Mouse (Mus musculus) midbrain, embryonic 12.5 days (tissue): ENCODE results near the gene Rhot1. TPM values are rescaled to one million over a fixed set of nuclear protein-coding genes. Genes with fewer than 3 reads are reported as not detected.

Source experiments
- ATAC-seq: fragments of 200-750 bp; cut with Nextera tagmentation; 2 replicates; pipeline ENCODE4 v1.8.0; 2017; ENCODE audit warnings: low read depth, moderate TSS enrichment, moderate library complexity; ENCODE audit not compliant: low FRiP score
- H3K27ac ChIP-seq: fragments of 300-500 bp; sonication (generic); replicated peaks from 2 replicates; pipeline ENCODE4 v1.5.1; 2016; ENCODE audit warnings: mild to moderate bottlenecking
- H3K27me3 ChIP-seq: fragments of 300-500 bp; sonication (generic); 2 replicates; pipeline ENCODE4 v1.6.1; 2016; ENCODE audit warnings: mild to moderate bottlenecking
- H3K36me3 ChIP-seq: fragments of 300-500 bp; sonication (generic); 2 replicates; pipeline ENCODE4 v1.6.1; 2016
- H3K4me1 ChIP-seq: fragments of 300-500 bp; sonication (generic); 2 replicates; pipeline ENCODE4 v1.6.1; 2016
- H3K4me2 ChIP-seq: fragments of 300-500 bp; sonication (generic); replicated peaks from 2 replicates; pipeline ENCODE4 v1.6.1; 2016; ENCODE audit warnings: mild to moderate bottlenecking, moderate library complexity
- H3K4me3 ChIP-seq: fragments of 300-500 bp; sonication (generic); 2 replicates; pipeline ENCODE4 v1.5.1; 2016; ENCODE audit warnings: mild to moderate bottlenecking
- H3K9ac ChIP-seq: fragments of 300-500 bp; sonication (generic); replicated peaks from 2 replicates; pipeline ENCODE4 v1.6.1; 2016; ENCODE audit warnings: mild to moderate bottlenecking, moderate library complexity
- H3K9me3 ChIP-seq: fragments of 300-500 bp; sonication (generic); 2 replicates; pipeline ENCODE4 v1.6.1; 2016; ENCODE audit warnings: mild to moderate bottlenecking
- WGBS: fragments of 180-500 bp; shearing (Covaris S2); methylation state at CpG from one replicate; pipeline ENCODE4 v1.1.7; 2016; 5-methylcytosine and 5-hydroxymethylcytosine counted together
- polyA plus RNA-seq: library from polyadenylated mRNA; unstranded; fragments of >200 nt; fragmentation: Nextera tagmentation; extraction: Ambion mirVana; gene quantifications from 2 replicates; pipeline ENCODE4 v1.2.1, GENCODE M21; 2016

The Rhot1 gene
- polyA plus RNA-seq, 1 experiment from 2014 or later: 71.0 TPM

DNA sequence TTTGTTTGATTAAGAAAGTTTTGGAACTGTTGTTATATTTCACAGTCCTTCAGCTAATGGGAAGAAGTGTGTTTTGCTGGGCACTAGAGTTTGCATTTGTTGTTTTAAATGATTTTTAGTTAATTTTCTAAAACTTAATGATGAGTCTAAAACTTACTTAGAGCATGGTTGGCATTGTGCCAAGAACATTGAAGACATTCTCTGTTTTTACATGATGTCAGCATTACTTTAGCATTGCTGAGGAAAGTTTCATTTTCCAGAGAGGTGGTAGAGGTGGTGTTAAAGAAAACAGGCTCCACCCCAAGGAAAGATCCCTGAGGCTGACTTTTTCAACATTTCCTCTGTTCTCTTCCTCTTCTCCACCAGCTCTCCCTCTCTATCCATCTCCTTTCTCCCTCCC, 38.2 kb downstream of the Rhot1 start:
- Histone ChIP-seq H3K9me3 (no peaks in the 10 kb centered on the region), H3K36me3 (peaks cover 86% of the 10 kb centered on the region), H3K9ac (no peak overlapping the region), H3K4me3 (no peak overlapping the region), H3K27ac (no peak overlapping the region), H3K4me1 (0 out of 2 replicates have a peak, but pooled peaks cover 3% of the 10 kb centered on the region), H3K27me3 (no peaks in the 10 kb centered on the region), H3K4me2 (no peak overlapping the region)
- ATAC-seq: no peak

DNA sequence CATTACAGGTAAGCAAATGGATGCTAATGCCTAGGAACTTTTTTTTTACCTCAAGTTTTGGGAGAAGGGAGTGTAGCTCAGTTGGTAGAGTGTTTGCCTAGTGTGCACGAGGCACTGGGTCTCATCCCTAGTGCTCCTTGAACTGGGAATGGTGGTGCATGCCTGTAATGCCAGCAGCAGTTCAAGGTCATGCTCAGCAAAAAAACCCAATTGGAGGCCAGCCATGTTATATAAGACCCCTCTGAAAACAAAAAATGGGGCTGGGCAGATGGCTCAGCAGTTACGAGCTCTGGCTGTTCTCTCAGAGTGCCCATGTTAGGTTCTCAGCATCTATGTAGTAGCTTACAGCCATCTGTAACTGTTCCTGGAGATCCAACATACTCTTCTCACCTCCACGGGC, 39.7 kb downstream of the Rhot1 start:
- Histone ChIP-seq H3K4me1 (0 out of 2 replicates have a peak, but pooled peaks cover 3% of the 10 kb centered on the region), H3K9ac (no peak overlapping the region), H3K36me3 (peaks cover 77% of the 10 kb centered on the region), H3K4me2 (no peak overlapping the region), H3K27me3 (no peaks in the 10 kb centered on the region), H3K4me3 (no peak overlapping the region), H3K27ac (no peak overlapping the region), H3K9me3 (no peaks in the 10 kb centered on the region)
- no peak for ATAC-seq
- WGBS: 94% methylated on average over 3 of the region's 3 CpGs

DNA sequence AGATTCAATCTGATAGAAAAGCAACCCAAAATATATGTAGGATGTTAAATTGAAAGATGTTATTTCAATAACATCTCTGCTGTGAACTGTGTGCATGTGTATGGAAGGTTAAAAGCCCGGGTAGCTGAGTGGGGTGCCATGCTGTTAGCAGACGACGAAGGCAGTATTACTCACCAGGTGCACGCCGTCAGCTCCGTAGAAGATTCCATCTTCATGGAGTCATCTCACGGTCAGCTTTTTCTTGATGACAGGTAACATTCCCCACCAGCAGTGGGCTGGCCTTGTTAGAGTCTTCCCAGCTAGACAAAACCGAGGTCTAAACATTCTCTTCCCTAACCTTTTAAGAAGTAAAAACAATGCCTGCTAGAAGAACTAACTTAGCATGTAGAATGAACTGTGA, 55.3 kb downstream of the Rhot1 start:
- Histone ChIP-seq H3K27ac (no peak overlapping the region), H3K9ac (no peak overlapping the region), H3K9me3 (no peaks in the 10 kb centered on the region), H3K27me3 (no peaks in the 10 kb centered on the region), H3K4me2 (no peak overlapping the region), H3K36me3 (peaks cover 46% of the 10 kb centered on the region), H3K4me3 (no peak overlapping the region), H3K4me1 (no peaks in the 10 kb centered on the region)
- no peak for ATAC-seq
- WGBS: 95% methylated on average over 8 of the region's 8 CpGs

DNA sequence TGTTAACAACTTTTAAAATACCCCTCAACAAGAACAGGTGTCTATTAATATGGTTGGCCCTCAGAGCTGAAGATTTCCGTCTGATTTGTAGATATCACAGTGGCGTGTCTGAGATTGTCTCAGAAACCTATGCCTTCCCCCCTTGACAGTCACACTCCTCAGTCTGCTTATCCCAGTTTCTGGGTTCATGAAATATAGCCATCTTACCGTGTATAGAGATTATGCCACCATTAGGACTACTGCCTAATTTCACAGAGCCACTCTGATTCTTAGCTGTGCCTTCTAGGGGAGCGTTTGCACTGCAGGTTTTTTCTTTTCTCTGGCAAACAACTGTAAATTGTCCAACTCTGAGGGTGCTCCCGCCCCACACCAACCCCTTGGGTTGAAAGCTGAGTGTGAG, 62.3 kb downstream of the Rhot1 start:
- no peak overlapping the region for H3K9ac ChIP-seq
- ATAC-seq: no peak
- no peaks in the 10 kb centered on the region for H3K27me3 ChIP-seq
- H3K36me3 ChIP-seq: peaks cover 7% of the 10 kb centered on the region
- H3K4me1 ChIP-seq: no peaks in the 10 kb centered on the region
- H3K4me2 ChIP-seq: no peak overlapping the region
- no peak overlapping the region for H3K4me3 ChIP-seq
- WGBS: 85% methylated on average over 5 of the region's 5 CpGs
- no peak overlapping the region for H3K27ac ChIP-seq
- peaks cover 4% of the 10 kb centered on the region; the same call in 1 of the 2 replicates for H3K9me3 ChIP-seq

DNA sequence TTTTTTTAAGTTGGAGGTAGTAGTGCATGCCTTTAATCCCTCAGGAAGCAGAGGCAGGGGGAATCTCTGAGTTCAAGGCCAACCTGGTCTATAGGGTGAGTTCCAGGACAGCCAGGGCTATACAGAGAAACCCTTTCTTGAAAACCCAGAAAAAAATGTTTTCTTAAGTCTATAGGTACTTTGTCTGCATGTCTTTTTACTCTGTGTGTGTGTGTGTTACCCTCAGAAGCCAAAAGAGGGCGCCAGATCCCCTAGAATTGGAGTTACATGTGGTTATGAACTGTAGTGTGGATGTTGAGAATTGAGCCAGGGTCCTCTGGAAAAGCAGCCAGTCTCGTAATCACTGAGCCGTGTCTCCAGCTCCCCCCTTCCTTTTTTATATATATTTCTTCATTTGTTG, 66.2 kb downstream of the Rhot1 start:
- no peak for ATAC-seq
- no peak overlapping the region for H3K27ac ChIP-seq
- WGBS: 66% methylated on average over 3 of the region's 3 CpGs
- peaks cover 4% of the 10 kb centered on the region; the same call in 1 of the 2 replicates for H3K9me3 ChIP-seq
- no peaks in the 10 kb centered on the region for H3K4me1 ChIP-seq
- no peaks in the 10 kb centered on the region for H3K36me3 ChIP-seq
- H3K4me2 ChIP-seq: no peak overlapping the region
- no peak overlapping the region for H3K9ac ChIP-seq
- no peak overlapping the region for H3K4me3 ChIP-seq
- H3K27me3 ChIP-seq: no peaks in the 10 kb centered on the region

DNA sequence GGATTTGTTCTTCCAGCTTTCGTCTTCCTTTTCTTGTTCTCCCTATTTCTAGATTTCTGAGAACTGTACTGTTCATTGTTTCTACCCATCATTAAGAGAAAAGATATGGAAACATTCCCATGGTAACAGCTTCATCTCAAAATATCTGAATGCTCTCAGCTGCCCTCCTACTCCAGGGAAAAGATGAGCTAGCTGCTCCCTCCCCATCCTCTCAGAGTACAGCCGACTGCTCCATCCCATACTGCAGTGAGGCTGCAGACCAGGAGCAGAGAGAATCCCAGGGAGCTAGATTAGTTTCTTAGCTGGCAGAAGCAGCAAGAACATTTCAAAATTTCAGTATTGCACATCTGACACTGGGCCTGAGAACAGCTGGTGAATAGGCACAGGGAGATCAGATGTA, 69.2 kb downstream of the Rhot1 start:
- Histone ChIP-seq H3K27ac (no peak overlapping the region), H3K9ac (no peak overlapping the region), H3K27me3 (no peaks in the 10 kb centered on the region), H3K9me3 (peaks cover 4% of the 10 kb centered on the region; the same call in 1 of the 2 replicates), H3K4me1 (no peaks in the 10 kb centered on the region), H3K36me3 (no peaks in the 10 kb centered on the region), H3K4me2 (no peak overlapping the region), H3K4me3 (no peak overlapping the region)
- WGBS: 64% methylated on average over 2 of the region's 2 CpGs
- ATAC-seq: no peak

DNA sequence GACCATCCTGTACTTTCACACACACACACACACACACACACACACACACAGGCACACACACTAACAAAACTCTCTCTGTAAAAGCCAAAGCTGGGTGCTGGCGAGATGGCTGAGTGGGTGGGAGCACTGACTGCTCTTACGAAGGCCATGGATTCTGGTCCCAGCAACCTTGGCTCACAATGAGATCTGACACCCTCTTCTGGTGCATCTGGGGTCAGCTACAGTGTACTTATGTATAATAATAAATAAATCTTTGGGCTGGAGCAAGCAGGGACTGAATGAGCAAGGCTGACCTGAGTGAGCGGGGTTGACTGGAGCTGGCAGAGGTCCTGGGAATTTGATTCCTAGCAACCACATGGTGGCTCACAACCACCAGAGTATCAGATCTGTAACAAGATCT, 75.0 kb downstream of the Rhot1 start:
- Histone ChIP-seq H3K36me3 (no peaks in the 10 kb centered on the region), H3K4me2 (no peak overlapping the region), H3K4me3 (no peak overlapping the region), H3K9ac (no peak overlapping the region), H3K27me3 (no peaks in the 10 kb centered on the region), H3K4me1 (no peaks in the 10 kb centered on the region), H3K27ac (no peak overlapping the region), H3K9me3 (no peaks in the 10 kb centered on the region)
- WGBS: 84% methylated on average over 3 of the region's 3 CpGs
- no peak for ATAC-seq

DNA sequence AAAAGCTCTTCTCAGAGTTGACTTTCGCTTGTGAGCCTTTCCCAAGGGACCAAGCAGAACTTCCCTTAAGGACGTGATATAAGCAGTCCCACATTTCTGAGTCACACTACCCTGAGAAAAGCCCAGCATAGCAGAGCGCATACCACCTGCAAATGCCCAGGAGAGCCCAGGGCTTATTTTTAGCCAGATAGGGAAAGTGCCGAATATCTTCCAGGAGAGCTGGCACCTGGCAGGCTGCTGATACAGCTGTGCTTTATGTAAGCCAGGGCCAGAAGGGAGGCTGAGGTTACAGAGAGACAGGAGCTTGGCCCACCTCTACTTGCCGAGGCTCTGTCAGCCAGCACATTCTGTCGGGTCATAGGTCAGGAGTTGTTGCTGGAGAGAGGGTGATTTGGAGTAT, 75.8 kb downstream of the Rhot1 start:
- H3K27ac ChIP-seq: no peak overlapping the region
- no peak overlapping the region for H3K9ac ChIP-seq
- H3K27me3 ChIP-seq: no peaks in the 10 kb centered on the region
- H3K4me1 ChIP-seq: peaks cover 4% of the 10 kb centered on the region
- H3K36me3 ChIP-seq: no peaks in the 10 kb centered on the region
- H3K4me2 ChIP-seq: no peak overlapping the region
- no peaks in the 10 kb centered on the region for H3K9me3 ChIP-seq
- whole genome bisulfite sequencing: 62% methylated on average over 6 of the region's 6 CpGs
- ATAC-seq: no peak
- H3K4me3 ChIP-seq: no peak overlapping the region

DNA sequence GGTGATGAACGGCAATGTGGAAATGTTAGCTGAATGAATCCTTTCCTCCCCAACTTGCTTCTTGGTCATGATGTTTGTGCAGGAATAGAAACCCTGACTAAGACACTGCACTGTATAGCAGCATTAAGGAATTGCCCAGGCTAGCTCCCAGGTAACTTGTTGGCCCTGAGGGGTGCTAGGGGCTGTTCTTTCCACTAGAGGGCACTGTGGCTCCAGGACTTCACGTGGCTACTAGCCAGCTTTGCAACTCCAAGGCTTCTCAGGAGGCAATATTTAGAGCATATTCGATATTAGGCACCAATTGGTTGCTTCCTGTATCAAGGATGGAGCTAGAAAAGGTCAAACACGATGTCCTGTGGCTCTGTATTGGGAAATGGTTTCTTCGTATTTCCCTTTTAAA, 78.3 kb downstream of the Rhot1 start:
- Histone ChIP-seq H3K9me3 (no peaks in the 10 kb centered on the region), H3K27ac (no peak overlapping the region), H3K9ac (no peak overlapping the region), H3K27me3 (no peaks in the 10 kb centered on the region), H3K4me3 (no peak overlapping the region), H3K4me1 (peaks cover 14% of the 10 kb centered on the region), H3K36me3 (no peaks in the 10 kb centered on the region), H3K4me2 (no peak overlapping the region)
- 21% methylated on average over 5 of the region's 5 CpGs for WGBS
- no peak for ATAC-seq

DNA sequence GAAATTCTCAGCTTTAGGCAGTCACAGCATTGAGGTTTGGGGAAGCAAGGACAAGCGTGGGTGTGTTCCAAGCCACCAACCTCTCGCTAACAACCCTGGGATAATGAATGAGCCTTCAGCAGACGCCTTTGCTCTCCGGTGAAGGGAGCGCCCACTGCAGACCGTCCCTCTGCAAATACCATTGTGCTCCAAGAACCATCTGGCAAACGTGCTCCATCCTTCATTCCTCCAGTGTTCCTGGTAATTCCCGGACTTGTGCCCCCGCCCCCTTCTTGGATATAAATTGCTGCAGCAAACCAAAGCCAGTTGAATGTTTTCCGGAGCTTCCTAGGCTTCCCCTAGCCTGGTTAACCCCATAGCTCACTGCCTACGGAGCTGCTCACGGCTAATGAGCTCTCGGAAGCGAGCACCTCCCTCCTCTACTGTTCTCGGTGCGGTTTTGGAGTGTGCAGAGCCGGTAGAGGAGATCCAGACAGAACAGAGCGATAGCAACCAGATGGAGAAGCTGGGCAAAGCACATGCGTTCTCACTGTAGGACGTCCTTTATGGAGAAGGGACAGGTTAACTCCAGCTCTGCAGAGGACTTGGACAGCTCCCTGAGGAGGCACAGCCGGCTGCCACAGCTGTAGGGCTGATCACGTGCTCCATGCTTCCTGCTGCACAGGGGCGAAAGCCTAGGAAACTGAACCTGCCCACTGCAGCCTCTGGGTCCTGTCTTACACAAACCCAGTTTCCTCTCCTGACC, 81.1 kb downstream of the Rhot1 start:
- peak overlapping the region; percentile 12; the same call in 1 of the 2 replicates for H3K9ac ChIP-seq
- H3K4me1 ChIP-seq: peaks cover 18% of the 10 kb centered on the region
- H3K4me2 ChIP-seq: peak overlapping the region; percentile 60
- peak overlapping the region; percentile 37 for H3K4me3 ChIP-seq
- no peaks in the 10 kb centered on the region for H3K9me3 ChIP-seq
- H3K36me3 ChIP-seq: no peaks in the 10 kb centered on the region
- peak overlapping the region; percentile 74 for H3K27ac ChIP-seq
- WGBS: 2% methylated on average over 23 of the region's 23 CpGs
- peak; percentile 68 for ATAC-seq
- peaks cover 3% of the 10 kb centered on the region; the same call in 1 of the 2 replicates for H3K27me3 ChIP-seq

DNA sequence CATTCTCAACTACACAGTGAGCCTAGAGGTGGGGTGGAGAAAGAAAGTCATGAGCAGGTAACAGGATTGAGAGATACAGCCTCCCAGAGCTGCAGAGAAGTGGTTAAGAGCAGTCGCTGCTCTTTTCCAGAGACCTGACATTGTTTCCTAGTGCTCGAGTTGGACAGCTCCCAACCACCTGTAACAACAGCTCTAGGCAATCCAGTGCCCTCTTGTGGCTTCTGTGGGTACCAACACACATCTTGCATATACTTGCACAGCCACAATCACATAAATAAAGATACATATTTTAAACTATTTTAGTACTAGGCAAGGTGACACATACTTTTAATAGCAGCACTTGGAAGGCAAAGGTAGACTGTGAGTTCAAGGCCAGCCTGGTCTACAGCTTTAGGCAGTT, 82.2 kb downstream of the Rhot1 start:
- Histone ChIP-seq H3K4me1 (peaks cover 29% of the 10 kb centered on the region), H3K4me3 (no peak overlapping the region), H3K4me2 (no peak overlapping the region), H3K9ac (no peak overlapping the region), H3K9me3 (no peaks in the 10 kb centered on the region), H3K27me3 (peaks cover 13% of the 10 kb centered on the region), H3K36me3 (no peaks in the 10 kb centered on the region), H3K27ac (no peak overlapping the region)
- no peak for ATAC-seq
- 76% methylated on average over 2 of the region's 2 CpGs for WGBS

DNA sequence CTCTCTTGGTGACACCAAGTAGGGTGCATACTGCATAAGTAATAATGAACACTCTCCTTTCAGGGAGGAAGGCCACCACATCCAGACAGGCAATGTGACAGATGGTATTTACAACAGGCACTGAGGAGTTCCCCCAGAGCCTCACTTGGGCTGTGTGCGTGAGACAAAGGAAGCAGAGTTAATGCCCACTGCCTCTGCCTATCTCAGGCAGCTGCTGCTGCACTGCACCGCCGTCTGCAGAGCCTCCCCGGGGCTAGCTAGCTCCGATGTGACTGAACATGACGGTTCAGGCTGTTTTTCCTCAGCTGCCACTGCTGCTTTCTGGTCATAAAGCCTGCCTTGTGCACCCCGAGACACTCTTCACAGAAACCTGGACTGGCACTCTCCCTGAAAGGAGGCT, 83.6 kb downstream of the Rhot1 start:
- no peak overlapping the region for H3K4me3 ChIP-seq
- peaks cover 24% of the 10 kb centered on the region for H3K27me3 ChIP-seq
- no peaks in the 10 kb centered on the region for H3K9me3 ChIP-seq
- H3K4me1 ChIP-seq: peaks cover 30% of the 10 kb centered on the region
- peak overlapping the region; percentile 87 for H3K27ac ChIP-seq
- H3K4me2 ChIP-seq: no peak overlapping the region
- no peaks in the 10 kb centered on the region for H3K36me3 ChIP-seq
- ATAC-seq: peak; percentile 75
- WGBS: 33% methylated on average over 7 of the region's 7 CpGs
- no peak overlapping the region for H3K9ac ChIP-seq

DNA sequence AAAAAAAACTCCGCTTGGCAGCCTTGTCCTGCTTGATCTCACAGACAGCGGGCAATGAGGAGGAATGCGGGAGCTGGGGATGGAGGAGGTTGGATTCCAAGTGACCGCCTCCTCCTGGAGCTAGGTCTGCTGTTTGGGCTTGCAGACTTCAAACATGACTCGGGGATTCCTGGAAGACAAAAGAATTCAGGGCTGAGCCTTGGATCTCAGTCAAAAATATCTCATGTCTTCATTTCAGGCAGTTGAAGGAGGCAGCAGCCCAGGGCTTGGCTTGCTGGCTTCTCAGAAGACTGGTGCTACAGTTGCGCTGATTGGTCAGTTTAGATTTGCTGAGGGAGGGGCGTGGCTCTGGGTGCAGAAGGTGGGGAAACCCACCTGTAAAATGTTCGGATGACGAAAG, 86.2 kb downstream of the Rhot1 start:
- Histone ChIP-seq H3K4me3 (no peak overlapping the region), H3K27me3 (peaks cover 40% of the 10 kb centered on the region), H3K27ac (no peak overlapping the region), H3K9me3 (no peaks in the 10 kb centered on the region), H3K4me2 (no peak overlapping the region), H3K36me3 (no peaks in the 10 kb centered on the region), H3K9ac (no peak overlapping the region), H3K4me1 (peaks cover 37% of the 10 kb centered on the region)
- ATAC-seq: no peak
- 22% methylated on average over 9 of the region's 9 CpGs for WGBS
